Mouse (Mus musculus) embryo, embryonic 11.5 days (tissue): ENCODE data around the gene Garem2.
A peak's percentile ranks its signal among the peaks of the same experiment; 100 is the strongest.

Experiments
- DNase-seq: peaks from one replicate; pipeline ENCODE4 v3.0.0-alpha.2; 2012; ENCODE audit warnings: low read depth, low spot score

The Garem2 gene

GRCm38 (mm10) chr5:30153222-30153621 is 48.3 kb downstream of the Garem2 start:
- DNase-seq = no peak

GRCm38 (mm10) chr5:30154013-30154412 is 49.1 kb downstream of the Garem2 start:
- DNase-seq = no peak

GRCm38 (mm10) chr5:30154474-30155394 is 49.8 kb downstream of the Garem2 start, which contains the start of the genes Hadha and Hadhb:
Gene Hadha, minus strand, starts transcription at chr5:30155162.
Gene Hadhb, plus strand, starts transcription at chr5:30155248.
- DNase-seq = peak; percentile 79

- DNase-seq = no peak
Observed at GRCm38 (mm10) chr5:30155395-30155792, 50.4 kb downstream of the Garem2 start.

- DNase-seq = no peak
Observed at GRCm38 (mm10) chr5:30155821-30156629, 51.1 kb downstream of the Garem2 start.

GRCm38 (mm10) chr5:30159601-30160000 is 54.6 kb downstream of the Garem2 start:
- no peak for DNase-seq

GRCm38 (mm10) chr5:30161836-30162235 is 56.9 kb downstream of the Garem2 start:
- no peak for DNase-seq

GRCm38 (mm10) chr5:30162339-30162738 is 57.4 kb downstream of the Garem2 start:
- DNase-seq = no peak

- no peak for DNase-seq
Observed at GRCm38 (mm10) chr5:30165234-30165946, 60.4 kb downstream of the Garem2 start.
